Mouse (Mus musculus): ENCODE results near the gene Cfap61. TPM values are rescaled to one million over a fixed set of nuclear protein-coding genes. Genes with fewer than 3 reads are reported as not detected.

Cfap61 gene
- polyA plus RNA-seq, 1 experiment from 2014 or later: 0.24 TPM

- no peak overlapping the region for H3K4me3 ChIP-seq (ENCODE audit: low read depth, low read length)
- H3K36me3 ChIP-seq (ENCODE audit: control insufficient read depth, insufficient read depth, low read length): no peaks in the 10 kb centered on the region
- DNase-seq (ENCODE audit: low spot score): no peak
- no peaks in the 10 kb centered on the region for H3K27me3 ChIP-seq (replicated peaks; ENCODE audit: control insufficient read depth, insufficient read depth, low read length)
- no peaks in the 10 kb centered on the region for H3K9me3 ChIP-seq (ENCODE audit: control insufficient read depth, low read length)
- no peak overlapping the region for H3K27ac ChIP-seq (ENCODE audit: low read depth)
- H3K9ac ChIP-seq (ENCODE audit: low read length): no peak overlapping the region
- no peak for ATAC-seq (replicated peaks; ENCODE audit: low FRiP score, low TSS enrichment, low read depth)
- 94% methylated on average over 4 of the region's 4 CpGs for WGBS
- H3K4me1 ChIP-seq (replicated peaks; ENCODE audit: control insufficient read depth, insufficient read depth, low read length): no peaks in the 10 kb centered on the region
- H3K4me2 ChIP-seq (ENCODE audit: low read length): no peak overlapping the region
Observed at GRCm38 (mm10) chr2:146261146-146261545, 326.6 kb downstream of the Cfap61 start.

- no peaks in the 10 kb centered on the region for H3K36me3 ChIP-seq (ENCODE audit: control insufficient read depth, insufficient read depth, low read length)
- ATAC-seq (replicated peaks; ENCODE audit: low FRiP score, low TSS enrichment, low read depth) (no peak; the same call in 1 of the 2 replicates), DNase-seq (ENCODE audit: low spot score) (no peak)
- no peak overlapping the region for H3K4me2 ChIP-seq (ENCODE audit: low read length)
- WGBS: 52% methylated on average over 10 of the region's 10 CpGs
- no peak overlapping the region for H3K4me3 ChIP-seq (ENCODE audit: low read depth, low read length)
- H3K9ac ChIP-seq (ENCODE audit: low read length): no peak overlapping the region
- no peaks in the 10 kb centered on the region for H3K4me1 ChIP-seq (replicated peaks; ENCODE audit: control insufficient read depth, insufficient read depth, low read length)
- H3K9me3 ChIP-seq (ENCODE audit: control insufficient read depth, low read length): no peaks in the 10 kb centered on the region
- H3K27ac ChIP-seq (ENCODE audit: low read depth): no peak overlapping the region
- no peaks in the 10 kb centered on the region for H3K27me3 ChIP-seq (replicated peaks; ENCODE audit: control insufficient read depth, insufficient read depth, low read length)
Observed at GRCm38 (mm10) chr2:146262215-146262614, 327.6 kb downstream of the Cfap61 start.

GRCm38 (mm10) chr2:146262966-146263365 lies 328.4 kb downstream of the Cfap61 start:
- H3K9ac ChIP-seq (ENCODE audit: low read length): no peak overlapping the region
- DNase-seq (ENCODE audit: low spot score) (no peak), ATAC-seq (replicated peaks; ENCODE audit: low FRiP score, low TSS enrichment, low read depth) (no peak)
- H3K27ac ChIP-seq (ENCODE audit: low read depth): no peak overlapping the region
- no peak overlapping the region for H3K4me2 ChIP-seq (ENCODE audit: low read length)
- H3K4me1 ChIP-seq (replicated peaks; ENCODE audit: control insufficient read depth, insufficient read depth, low read length): no peaks in the 10 kb centered on the region
- no peaks in the 10 kb centered on the region for H3K27me3 ChIP-seq (replicated peaks; ENCODE audit: control insufficient read depth, insufficient read depth, low read length)
- H3K4me3 ChIP-seq (ENCODE audit: low read depth, low read length): no peak overlapping the region
- no peaks in the 10 kb centered on the region for H3K9me3 ChIP-seq (ENCODE audit: control insufficient read depth, low read length)
- no peaks in the 10 kb centered on the region for H3K36me3 ChIP-seq (ENCODE audit: control insufficient read depth, insufficient read depth, low read length)

Other genes starting within 250 kb of the Cfap61 start
- 171 and 181 TPM in 2 replicates for gene Naa20, start 32.7 kb upstream of the Cfap61 start, polyA plus RNA-seq (2014; fragmentation: Nextera tagmentation; extraction: Ambion mirVana)
- gene Crnkl1, start 230 bp downstream of the Cfap61 start, polyA plus RNA-seq (2014; fragmentation: Nextera tagmentation; extraction: Ambion mirVana): 22.8 and 24.3 TPM in 2 replicates

Measured in intestine, embryonic 14.5 days (tissue).